Mouse (Mus musculus) erythroid progenitor cell, adult 5-6 weeks (primary cell): ENCODE results near the gene Bsnd. TPM values are rescaled to one million over a fixed set of nuclear protein-coding genes. Genes with fewer than 3 reads are reported as not detected.

ENCODE experiments used
- ATAC-seq: replicated peaks from 2 replicates; pipeline ENCODE4 v1.8.0; 2016; ENCODE audit warnings: moderate number of reproducible peaks, mild to moderate bottlenecking, moderate TSS enrichment, inconsistent platforms; ENCODE audit not compliant: poor library complexity, low FRiP score, severe bottlenecking
- total RNA-seq, 2 experiments: library from RNA; stranded (forward) in 1 of 2; stranded (reverse) in 1 of 2; fragments of 150-400 nt in 1 of 2; fragments of 186-747, 209-891 nt in 1 of 2; gene quantifications; 2 replicates each; pipeline versions ENCODE4 v1.2.3 to v1.2.4; 2015 to 2017; ENCODE audit warnings: low replicate concordance in 2 of 2

Bsnd gene
- total RNA-seq, 2 experiments from 2014 or later = not detected

DNA sequence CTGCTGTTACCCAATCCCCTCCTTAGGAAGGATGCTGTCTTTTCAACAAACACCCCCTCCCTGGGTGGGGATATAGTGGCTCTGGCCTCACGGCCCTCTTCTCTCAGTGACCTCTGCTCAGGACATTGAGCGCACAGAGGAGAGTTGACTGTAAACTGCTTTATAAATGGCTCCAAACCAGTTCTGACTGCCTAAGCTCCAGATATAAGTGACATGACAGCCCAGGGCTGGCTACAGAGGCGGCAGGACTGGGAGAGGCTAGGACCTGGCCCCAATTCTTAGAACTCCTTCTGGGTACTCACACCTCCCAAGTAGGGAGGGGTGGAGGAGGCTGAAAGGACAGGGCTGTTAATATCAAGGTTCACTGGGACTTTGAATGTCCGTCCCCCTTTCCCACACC is 1.5 kb downstream of the Bsnd start:
- no peak for ATAC-seq

DNA sequence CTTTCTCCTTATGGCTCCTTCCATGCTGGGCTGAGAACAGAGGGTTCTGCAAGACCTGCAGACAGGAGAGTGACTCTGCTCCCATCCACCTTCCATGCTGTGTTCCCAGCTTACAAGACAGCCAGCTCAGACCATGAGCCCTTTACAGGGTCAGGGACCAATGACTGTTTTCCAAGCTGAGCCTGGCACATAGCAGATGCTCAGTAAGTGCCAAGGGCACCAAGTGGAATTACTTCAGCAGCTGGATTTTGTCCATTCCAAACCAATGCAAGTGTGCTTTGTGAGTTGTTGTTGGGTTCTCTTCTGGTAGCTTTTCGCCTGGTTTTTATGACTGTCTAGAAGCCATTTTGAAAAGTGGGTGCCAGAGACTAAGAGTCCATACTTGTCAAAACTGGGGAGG is 8.3 kb downstream of the Bsnd start:
- ATAC-seq = no peak

DNA sequence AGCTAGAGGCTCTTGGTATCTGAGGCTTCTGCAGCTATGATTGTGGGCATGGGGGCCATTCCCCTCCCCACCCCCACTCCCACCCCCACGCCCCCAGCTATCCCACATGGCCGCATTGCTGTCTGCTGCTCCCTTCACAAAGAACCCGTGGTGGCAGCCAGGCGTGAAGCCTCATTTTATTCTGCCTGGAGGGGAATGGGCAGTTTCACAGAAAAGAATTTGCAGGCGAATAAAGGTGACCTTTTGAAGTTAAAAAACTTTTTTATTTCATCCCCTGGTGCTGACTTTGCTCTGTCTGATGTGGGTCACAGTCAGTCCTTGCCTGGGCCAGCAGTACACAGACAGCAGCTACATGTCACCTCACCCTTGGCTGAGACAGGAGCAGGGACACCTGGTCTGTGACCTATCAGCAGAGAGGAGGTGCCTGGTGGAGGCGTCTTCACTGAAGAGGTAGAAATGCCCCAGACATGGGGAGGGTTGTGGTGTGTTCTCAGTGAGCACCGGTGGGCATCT is 8.8 kb downstream of the Bsnd start:
- no peak for ATAC-seq

DNA sequence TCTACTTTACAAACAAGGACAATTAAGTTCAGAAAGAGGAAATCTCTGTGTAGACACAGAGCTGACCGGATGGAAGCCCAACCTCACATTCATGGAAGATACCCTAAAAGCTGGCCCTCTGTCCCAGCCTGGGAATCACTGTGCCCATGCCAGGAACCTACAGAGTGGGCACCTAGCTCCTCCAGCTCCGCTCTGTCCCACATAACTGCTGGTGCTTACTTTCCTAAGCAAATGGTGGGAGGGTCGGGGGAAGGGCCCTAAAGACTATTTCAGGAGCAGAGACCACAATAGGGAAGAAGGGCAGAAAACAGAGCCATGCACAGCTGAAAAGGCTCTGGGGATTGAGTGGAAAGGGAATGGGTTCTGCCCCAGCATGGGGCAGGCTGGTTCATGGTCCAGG is 11.5 kb downstream of the Bsnd start:
- no peak for ATAC-seq

DNA sequence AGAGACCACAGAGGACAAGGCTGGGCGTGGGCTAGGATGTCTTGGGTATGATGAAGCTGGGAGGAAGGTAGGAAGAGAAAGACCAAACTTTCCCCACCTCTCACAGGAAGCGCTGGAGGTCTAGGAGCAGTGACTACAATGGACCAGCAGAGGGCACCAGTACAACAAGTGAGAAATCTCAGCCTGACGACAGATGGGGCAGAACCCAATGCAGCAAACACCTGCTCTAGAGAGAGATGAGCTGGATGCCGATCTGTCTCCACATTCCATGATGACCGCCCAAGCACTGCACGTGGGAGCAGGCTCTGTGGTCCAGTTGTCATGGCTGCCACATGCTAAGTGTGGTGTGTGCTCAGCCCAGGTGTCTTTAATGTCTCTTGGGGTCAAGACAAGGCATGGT is 17.8 kb downstream of the Bsnd start:
- ATAC-seq = peak; percentile 60; the same call in 1 of the 2 replicates

DNA sequence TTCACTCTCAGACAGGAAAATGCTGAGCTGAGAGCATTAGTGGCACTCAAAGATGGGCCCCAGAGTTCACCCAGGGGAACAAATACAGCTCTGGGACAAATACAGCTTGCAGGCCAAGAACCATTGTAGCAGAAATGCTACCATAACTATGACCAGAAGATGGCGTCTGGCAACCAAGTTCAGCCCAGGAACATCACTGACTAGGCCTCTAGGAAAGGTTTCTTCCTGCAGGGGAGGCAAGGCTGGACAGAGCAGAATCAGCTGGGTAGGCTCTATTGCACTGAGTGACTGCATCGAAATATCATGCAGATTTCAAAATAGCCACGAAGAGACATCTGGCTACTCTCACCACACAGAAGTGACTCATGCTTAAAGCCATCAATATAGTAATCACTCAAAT is 19.7 kb downstream of the Bsnd start:
- ATAC-seq = no peak

DNA sequence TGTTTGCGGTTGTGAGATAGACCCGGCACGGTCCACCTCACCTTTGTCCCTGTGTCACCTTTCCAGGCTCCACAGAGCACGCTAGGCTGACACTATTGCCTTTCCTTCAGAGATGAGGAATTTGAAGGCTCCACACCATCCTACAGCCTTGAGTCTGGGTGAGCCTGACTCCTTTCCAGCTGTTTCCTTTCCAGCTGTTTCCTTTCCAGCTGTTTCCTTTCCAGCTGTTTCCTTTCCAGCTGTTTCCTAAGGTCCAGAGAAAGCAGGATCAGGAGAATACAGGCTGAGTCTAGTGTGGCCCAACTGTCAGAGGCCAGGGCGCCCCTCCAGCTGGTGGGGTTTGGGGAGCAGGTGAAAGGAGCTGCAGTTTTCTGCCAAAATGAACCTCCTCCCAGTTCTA is 21.2 kb downstream of the Bsnd start:
- no peak for ATAC-seq

DNA sequence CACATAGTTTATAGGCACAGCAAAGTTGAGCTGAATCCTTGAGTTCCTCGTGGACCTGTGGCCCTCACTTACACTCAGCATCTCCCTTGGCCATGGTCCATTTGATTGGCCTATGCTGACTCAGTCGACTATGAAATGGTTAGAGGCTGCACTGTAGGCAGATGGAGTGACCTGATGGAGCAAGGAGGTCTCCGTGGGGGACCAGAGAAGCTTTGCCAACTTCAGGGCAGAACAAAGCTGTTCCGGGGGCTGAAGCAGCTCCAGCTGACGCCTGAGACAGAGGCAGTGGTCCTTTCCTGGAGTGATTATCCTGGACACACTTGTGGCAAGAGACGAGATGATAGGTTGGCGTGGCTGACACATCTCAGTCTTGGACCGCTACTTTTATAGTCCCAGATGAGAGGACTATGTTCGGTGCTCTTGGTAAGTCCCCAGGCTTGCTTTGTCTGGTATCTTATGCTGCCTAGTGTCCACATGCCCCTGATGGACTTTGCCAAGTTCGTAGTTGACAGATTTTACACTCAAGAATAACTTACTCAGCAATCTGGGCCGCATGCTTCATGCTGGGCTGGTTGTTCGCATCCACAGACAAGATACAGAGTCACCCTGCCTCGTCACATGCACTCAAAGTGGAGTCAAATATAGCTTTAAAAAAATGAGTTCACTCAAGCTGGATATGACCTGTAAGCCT is 24.5 kb downstream of the Bsnd start:
- ATAC-seq = no peak

DNA sequence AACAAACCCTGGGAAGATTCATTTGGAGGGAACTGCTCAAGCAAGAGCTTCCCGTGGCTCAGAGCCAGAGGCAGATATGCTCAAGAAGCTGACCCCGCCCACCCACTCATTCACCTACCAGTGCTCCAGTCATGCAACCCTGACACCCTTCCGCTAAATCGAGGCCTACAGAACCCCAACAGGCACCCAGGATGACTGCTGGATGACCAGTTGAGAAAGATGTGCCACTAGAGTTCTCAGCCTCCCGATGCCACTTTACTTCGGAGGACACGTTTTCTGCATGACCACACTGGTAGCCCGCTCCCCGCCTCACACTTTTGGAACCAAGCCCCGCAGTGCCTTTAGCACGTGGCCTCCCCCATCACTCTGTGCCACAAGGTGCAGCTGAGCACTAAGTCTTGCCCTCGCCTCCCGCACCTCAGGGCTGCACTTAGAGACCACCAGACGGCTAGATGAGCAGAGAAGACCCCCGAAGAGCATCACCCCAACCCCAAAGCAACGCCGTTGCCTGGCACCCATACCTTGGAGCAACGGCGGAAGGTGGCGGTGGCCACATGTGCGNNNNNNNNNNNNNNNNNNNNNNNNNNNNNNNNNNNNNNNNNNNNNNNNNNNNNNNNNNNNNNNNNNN is 28.8 kb downstream of the Bsnd start:
- ATAC-seq = no peak

DNA sequence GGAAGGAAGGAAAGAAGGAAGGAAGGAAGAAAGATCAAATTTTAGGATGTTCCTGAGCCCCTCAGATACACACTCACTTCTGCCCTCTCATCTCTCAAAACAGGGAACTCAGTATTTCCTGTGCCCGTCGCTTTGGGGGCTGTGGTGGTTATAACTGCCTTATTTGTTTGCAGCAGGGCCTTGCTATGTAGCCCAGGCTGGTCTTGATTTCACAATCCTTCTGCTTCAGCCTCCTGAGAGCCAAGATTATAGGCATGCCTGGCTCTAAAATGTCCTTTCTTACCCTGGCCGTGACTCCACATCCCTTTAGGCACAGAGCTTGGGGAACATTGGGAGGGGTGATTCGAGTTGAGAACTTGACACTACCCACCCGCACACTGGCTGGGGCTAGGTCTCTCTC is 29.6 kb downstream of the Bsnd start:
- ATAC-seq = no peak

DNA sequence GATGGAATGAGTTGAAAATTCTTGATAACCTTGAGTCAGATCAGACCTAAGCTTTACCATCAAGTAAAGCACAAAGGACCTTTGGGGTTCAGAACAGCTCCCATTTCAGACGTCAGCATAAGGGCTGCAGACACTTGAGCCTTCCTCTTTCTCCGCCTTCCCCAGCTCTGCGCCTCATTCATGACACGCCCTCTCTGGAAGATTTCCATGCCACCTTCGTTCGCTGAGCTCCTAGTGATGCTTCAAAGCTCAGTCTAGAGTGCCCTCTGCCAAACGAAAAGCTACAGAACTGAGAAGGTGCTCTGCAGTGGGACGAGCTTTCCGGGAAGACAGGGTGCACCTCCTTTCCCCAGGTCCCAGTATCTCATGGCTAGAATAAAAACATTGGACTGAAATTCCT is 30.1 kb downstream of the Bsnd start:
- ATAC-seq = no peak

DNA sequence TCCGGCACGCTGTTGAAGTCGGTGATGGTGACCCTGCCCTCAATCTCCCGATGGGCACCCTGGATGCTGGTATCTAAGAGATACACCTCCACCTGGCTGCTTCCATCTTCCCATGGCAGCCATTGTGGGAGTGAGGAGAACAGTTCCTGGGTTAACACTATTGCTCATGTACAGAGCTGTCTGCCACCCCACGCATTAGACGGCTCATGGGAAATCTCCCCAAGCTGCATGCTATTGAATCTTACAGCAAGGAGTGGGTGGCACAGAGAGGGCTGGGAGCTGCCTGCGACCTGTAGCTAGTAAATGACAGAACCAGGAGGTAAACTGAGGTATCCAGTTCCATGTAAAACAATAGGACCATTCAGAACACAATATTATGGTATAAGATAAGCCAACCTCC is 37.5 kb downstream of the Bsnd start:
- no peak for ATAC-seq

DNA sequence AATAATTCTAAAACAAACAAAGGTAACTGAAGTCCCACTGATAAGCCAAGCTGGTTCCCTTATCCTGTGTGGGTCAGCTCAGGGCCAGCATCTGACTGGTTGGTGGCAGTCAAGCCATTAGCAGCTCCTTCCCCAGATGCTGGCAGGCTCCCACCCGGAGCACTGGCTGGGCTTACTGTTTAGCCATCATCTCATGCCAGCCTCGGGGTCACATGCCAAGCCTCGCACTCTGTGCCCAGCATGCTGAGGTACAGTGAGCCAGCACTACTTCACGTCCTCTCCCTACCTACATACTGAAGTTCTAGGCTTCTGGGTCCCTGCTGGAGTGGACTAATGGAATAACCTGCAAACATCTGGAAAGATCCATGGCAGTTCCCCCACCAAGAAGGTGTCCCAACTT is 38.6 kb downstream of the Bsnd start:
- ATAC-seq = no peak

DNA sequence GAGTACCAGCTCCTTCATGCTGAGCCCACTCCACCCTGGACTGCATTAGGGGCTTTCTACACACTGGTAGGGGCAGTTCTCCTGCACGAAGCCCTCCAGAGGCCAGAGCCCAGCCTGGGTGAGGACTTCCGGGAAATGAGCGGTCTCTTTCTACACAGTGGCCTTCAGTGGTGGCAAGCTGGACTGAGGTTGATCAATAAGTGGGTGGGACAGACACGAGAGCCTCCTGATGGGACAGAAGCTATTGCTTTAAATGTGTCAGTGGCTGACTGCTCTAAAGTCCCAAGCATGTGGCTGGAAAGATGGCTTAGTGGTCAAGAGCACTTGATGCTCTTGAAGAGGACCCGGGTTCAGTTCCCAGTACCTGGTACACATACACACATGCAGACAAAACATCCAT is 39.0 kb downstream of the Bsnd start:
- ATAC-seq = no peak

DNA sequence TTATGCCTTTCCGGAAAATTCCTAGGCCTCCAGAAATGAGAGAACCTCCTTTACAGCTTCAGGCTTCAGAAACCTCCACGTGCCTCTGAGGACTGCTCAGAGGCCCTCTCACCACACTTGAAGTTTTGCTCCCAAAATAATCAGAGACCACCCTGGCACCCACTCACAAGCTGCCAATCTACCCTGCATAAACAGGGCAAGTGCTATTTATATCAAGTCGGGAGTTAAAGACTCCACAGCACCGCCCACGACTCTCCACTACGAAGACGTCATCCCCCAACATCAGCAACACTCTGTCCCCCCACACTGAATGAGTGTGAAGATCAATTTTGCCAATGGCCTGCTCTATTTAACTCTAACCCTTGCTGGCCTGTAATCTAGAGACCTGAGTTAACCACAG is 39.7 kb downstream of the Bsnd start:
- no peak for ATAC-seq

DNA sequence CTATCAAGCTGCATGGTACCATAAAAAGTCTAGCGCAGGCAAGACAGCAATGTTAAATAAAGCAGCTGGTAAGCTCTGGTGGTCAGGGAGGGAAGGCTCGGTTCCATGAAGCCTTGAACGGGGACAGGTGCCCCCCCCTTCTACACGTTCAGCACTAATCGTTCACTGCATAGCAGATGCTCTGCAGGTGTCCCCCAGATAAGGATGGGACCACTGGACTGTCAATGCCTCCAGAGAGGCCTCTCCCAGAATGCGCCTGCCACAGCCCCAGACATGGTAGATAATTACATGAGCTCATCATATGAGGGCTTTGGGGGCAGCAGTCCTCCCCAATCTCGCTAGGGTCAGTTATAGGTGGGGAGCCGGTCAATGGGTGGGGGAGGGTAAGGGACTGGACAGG is 42.8 kb downstream of the Bsnd start:
- ATAC-seq = no peak

DNA sequence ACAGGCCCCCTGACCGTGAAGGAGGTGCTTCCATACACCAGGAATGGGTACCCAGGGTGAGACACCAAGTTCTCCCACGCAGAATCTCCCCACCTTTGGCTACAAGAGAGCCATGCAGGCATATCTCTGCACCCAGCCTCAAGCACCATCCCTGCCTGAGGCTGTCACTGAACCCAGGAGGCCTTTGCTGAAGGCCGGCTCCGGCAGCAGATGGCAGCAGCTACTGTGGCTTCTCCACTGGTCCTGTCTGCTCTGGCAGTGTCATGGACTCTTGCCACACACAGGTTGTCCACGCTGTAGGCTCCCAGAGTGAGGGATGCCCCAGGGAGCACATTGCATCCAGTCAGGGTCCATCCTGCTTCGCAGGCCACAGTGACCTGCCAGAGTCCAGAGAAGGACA is 48.9 kb downstream of the Bsnd start:
- no peak for ATAC-seq

DNA sequence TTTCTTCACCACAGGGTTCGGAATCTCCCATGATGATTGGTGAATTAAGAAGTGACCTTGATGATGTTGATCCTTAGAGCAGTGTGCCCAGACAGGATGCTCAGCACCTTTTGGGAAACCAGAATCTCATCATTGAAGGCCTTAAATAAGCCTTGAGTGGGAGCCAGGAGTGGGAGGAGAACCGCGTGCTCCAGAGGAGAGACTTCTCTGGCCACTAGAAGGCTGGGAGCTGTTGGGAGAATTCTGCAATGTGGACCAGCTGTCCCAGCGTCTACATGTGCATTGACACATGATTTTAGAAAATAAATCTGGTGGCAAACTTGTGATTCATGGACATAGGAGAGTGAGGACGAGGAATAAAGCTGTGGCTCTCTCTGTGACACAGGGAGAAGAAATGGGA is 53.3 kb downstream of the Bsnd start:
- ATAC-seq = no peak

DNA sequence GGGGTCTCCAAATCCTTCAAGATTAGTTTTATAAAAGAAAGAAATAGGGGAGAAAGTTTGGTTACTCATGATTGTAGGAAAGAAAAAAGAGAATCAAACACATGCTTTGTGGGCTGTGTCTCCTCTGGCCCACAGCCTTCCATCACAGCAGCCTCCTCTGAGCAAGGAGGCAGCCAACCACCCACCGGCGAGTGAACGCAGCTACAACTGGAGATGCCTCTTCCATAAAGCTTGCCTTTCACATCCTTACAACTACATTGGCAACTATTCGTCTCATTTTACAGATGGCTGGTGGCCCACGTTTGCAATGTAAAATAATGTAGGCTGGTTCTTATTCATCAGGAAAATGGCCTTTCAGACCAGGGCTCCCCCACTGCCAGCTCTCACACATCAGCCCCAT is 54.9 kb downstream of the Bsnd start:
- no peak for ATAC-seq

DNA sequence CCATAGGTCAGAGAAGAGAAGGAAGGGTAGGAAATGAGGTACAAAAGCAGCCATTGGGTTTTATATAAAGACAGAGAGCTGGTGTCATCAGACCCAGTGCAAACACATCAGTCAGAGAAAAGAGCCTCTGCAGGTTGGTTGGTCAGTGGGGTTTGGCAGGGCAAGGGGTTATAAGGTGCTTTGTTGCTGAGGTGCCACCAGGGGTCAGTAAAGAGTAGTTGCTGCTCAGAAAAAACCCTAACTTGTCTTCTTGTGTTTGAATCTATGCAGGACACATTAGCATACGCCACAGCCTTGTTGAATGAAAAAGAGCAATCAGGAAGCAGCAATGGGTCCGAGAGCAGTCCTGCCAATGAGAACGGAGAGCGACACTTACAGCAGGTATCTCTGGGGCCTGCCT is 55.6 kb downstream of the Bsnd start:
- no peak for ATAC-seq

DNA sequence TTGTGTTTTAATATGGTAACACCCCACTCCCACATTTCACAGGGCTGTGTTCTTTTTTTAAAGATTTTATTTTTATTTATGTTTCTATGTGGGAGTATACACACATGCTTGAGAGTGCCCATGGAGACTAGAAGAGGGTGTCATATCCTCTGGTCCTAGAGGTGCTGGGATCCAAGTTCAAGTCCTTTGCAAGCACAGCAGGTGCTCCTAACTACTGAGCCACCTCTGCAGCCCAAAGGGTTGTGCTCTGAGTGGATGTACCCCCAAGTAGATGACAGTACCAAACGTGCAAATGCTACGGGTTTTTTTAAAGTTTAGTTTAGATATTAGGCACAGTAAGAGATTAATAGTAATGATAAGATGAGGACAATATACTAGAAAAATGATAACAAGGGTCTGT is 56.7 kb downstream of the Bsnd start:
- no peak for ATAC-seq
